Mouse (Mus musculus) thymus, postnatal 36 days (tissue): ENCODE data around the gene Irf4.
A peak's percentile ranks its signal among the peaks of the same experiment; 100 is the strongest.

Experiments used
- DNase-seq, 2 experiments: peaks; one replicate each; pipeline ENCODE4 v3.0.0; 2022; ENCODE audit warnings: mixed read lengths in 2 of 2

The Irf4 gene

DNA sequence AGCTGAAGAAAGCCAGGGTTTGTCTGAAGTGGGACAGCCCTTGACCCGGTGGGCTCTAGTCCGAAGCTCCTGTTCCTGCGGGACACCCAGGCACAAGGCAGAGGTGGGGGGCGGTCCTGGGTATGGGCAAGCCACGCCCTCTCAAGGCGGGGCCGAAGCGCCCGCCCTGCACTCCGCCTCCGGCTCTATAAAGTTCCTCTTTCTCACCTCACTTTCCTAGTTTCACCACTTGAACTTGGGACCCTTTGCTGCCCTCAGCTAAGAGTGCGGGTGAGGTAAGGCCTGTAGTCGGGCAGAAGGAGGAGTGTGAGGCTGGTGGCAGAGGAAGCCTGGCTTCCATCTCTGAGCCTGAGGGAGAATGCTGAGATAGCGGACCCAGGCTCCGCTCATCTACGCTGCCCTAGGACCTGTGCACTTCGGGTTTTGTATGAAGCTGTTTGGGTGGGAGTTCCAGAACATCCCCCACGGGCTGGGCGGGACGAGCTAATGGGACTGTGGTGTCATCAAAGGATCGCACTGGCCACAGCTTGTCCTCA, at the start of gene Irf4:
Gene Irf4, plus strand, starts transcription at position 206 of the 536 bp plus-strand sequence.
- peak; percentile 80 to 83 for DNase-seq

- no peak for DNase-seq
Observed at GRCm38 (mm10) chr13:30702695-30703094, 46.3 kb upstream of the Irf4 start.

DNA sequence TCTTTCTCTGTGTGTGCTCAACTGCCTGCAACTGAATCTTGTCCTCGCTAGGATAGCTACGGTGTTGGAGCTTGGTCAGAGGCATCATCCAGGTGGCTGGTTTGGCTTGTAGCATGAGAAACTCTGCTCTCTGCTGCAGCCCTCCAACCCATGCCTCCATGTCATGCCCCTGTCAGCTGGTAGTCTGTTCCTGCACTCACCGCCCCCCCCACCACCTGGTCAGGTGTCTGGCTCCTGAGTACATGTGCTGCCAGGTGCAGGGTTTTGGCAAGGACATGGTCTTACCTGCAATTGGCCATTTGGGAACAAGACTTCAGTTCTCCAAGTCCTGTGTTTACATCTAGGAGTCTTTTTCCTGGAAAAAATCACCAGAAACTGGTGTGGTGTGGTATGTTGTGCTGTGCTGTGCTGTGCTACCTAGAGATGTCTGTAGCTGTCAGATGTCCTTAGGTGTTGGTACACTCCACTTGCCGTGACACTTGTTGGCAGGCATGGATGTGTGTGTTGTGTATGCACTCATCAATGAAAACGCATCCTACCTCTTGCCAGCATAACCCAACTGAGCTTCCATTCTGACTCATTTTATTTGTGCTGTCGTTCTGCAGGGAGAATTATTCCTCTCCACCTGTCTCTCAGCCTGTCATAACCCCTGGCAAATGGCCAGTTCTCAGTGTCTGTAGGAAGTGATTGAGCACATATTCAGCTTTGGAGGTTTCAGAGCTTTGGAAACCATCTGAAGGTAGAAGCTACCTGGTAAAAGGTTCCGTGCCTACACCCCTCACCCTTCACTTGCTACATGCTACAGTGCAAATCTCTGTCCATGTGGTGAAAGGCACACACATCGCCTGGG, 44.6 kb upstream of the Irf4 start:
- DNase-seq = no peak

- no peak for DNase-seq
Observed at GRCm38 (mm10) chr13:30711066-30711465, 38.0 kb upstream of the Irf4 start.

- no peak for DNase-seq
Observed at GRCm38 (mm10) chr13:30711711-30712110, 37.3 kb upstream of the Irf4 start.

DNA sequence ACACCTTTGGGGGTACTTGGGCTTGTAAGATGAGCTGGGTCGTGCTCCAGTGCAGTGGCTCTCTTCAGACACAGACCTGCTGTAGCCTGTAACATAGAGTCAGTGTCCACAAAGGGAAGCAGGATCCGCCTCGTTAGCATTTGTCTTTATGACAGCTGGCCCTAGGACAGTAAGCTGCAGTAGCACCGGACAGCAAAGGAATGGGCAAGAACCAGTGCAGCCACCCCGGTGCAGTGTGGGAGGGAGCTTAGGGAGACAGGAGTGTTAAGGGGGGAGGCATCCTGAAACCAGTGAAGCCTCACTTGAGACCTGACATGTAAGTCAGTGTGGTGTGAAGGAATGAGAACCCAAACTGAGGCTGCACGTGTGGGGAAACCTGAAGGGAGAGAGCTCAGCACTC, 36.7 kb upstream of the Irf4 start:
- no peak for DNase-seq

GRCm38 (mm10) chr13:30713621-30714020, 35.4 kb upstream of the Irf4 start:
- DNase-seq = no peak

- DNase-seq = no peak
Observed at GRCm38 (mm10) chr13:30714552-30714951, 34.5 kb upstream of the Irf4 start.

DNA sequence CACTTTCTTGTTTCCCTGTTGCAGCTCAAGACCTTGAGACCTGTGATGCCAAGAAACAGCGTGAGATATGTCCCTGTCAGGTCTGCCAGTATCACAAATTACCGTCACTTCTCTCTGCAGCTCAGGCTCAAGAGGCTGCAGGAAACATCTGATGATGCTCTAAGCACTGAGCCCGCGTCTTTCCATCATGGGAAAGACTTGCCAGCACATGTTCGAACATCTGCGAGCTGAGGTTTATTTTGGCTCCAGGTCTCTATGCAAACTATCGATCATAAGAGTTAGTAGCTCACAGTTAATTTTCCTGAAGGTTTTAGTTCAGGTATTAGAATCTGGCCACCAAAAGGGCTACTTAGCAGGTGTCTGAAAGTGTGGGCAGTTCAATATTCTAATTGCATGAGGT, 34.0 kb upstream of the Irf4 start:
- DNase-seq = no peak

DNA sequence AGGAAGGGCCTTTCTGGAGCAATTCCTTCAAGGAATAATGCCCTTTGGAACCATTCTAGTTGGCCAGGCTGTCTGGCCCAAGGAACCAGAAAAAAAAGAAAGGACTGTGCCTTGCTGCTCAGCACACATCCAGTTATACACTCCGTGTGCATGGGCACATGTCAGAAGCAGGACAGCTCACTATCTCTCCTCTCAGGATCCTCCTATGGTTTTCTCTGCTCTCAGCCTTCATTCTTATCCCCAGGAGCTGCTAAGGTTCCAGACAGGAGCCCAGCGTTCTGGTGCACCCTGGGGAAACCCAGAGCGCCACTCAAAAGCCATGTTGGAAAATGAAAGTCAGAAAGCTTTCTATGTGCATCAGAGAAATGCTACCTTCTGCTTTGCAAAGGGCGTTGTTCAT, 33.5 kb upstream of the Irf4 start:
- no peak for DNase-seq

- DNase-seq = no peak
Observed at GRCm38 (mm10) chr13:30716611-30717010, 32.4 kb upstream of the Irf4 start.

- no peak for DNase-seq
Observed at GRCm38 (mm10) chr13:30722601-30723000, 26.4 kb upstream of the Irf4 start.

DNA sequence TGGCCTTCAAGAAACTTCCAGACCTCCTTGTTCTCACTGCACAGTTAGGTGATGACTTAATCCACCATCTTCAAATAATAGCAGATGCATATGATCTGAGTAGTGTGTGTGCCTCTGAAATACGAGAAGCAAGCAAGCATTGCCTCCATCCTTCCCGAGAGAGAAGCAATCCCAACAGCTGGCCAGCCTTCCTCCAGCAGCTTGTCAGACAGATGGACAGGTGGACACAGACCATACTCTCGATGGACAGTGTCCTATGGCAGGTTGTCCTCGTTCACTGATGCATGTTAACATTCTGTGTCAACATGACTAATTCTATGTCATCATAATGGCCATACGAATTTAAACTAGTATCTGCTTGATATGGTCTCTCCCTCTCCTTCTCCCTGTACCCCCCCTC, 25.8 kb upstream of the Irf4 start:
- DNase-seq = no peak

GRCm38 (mm10) chr13:30723858-30724257, 25.2 kb upstream of the Irf4 start:
- DNase-seq = no peak

GRCm38 (mm10) chr13:30724691-30725271, 24.2 kb upstream of the Irf4 start:
- DNase-seq = no peak

DNA sequence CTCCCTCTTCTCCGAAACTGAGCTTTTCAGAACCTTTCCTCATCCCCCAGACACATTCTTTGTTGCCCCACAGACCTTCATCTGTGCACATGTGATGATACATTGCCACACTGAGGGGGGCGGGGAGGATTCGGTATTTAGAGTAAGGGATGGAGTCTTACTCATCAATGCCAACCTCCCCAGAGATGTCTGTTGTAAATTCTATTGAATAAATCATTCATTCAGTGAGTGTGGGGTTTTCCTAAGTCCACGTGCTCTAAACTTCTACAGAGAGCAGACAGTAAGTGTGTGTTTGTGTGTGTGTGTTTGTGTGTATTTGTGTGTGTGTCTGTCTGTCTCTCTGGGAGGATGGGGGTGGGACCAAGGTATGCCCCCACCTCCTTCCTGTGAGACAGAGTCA, 22.1 kb upstream of the Irf4 start:
- no peak for DNase-seq

GRCm38 (mm10) chr13:30728155-30728554, 20.9 kb upstream of the Irf4 start:
- no peak for DNase-seq

GRCm38 (mm10) chr13:30729245-30729644, 19.8 kb upstream of the Irf4 start:
- no peak for DNase-seq

GRCm38 (mm10) chr13:30730104-30730793, 18.8 kb upstream of the Irf4 start:
- DNase-seq = no peak

GRCm38 (mm10) chr13:30732709-30733445, 16.1 kb upstream of the Irf4 start:
- peak in 1 of 2 experiments; percentile 45 for DNase-seq

GRCm38 (mm10) chr13:30736721-30737120, 12.3 kb upstream of the Irf4 start:
- DNase-seq = no peak

DNA sequence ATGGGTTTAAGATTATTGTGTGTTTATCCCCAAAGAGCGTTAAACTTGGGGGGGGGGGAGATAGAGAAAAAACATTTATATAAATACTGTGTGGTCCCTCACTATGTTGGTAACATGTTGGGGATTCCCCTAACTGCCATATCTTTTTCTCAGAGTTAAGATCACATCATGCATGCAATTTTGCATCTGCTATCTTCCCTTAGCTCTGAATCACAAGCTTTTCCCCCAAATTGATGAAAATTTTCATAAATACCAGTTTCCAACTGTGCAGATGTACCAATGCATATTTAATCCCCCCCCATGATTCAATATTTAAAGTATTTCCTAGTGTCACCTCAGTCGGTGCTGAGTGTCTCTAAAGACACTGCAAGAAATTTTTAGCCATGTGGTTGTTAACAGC, 11.8 kb upstream of the Irf4 start:
- DNase-seq = no peak

GRCm38 (mm10) chr13:30738310-30738840, 10.7 kb upstream of the Irf4 start:
- no peak for DNase-seq
